Mouse (Mus musculus) E14TG2a.4 (cell line): ENCODE measurements around the gene Snca.

ENCODE experiments used
- CTCF ChIP-seq: conservative IDR thresholded peaks from 2 replicates; pipeline ENCODE4 v1.5.1; 2014; ENCODE audit warnings: low read length
- NANOG ChIP-seq: IDR thresholded peaks from 2 replicates; pipeline ENCODE4 v1.6.1; 2014; ENCODE audit warnings: borderline replicate concordance, low read length, mixed read lengths
- POU5F1 ChIP-seq: IDR thresholded peaks from 2 replicates; pipeline ENCODE4 v1.6.1; 2014; ENCODE audit warnings: low read length, borderline replicate concordance

GRCm38 (mm10) chr6:60762864-60763263, 66.8 kb downstream of the Snca start:
- TF ChIP-seq CTCF, result no peak
- no peak for TF ChIP-seq NANOG
- TF ChIP-seq POU5F1, result no peak
